Mouse (Mus musculus): ENCODE data around the gene Dmxl2. TPM values are rescaled to one million over a fixed set of nuclear protein-coding genes. Genes with fewer than 3 reads are reported as not detected.

The Dmxl2 gene
- polyA plus RNA-seq (2014; fragmentation: Nextera tagmentation; extraction: Ambion mirVana): 72.6 and 104 TPM in 2 replicates

DNA sequence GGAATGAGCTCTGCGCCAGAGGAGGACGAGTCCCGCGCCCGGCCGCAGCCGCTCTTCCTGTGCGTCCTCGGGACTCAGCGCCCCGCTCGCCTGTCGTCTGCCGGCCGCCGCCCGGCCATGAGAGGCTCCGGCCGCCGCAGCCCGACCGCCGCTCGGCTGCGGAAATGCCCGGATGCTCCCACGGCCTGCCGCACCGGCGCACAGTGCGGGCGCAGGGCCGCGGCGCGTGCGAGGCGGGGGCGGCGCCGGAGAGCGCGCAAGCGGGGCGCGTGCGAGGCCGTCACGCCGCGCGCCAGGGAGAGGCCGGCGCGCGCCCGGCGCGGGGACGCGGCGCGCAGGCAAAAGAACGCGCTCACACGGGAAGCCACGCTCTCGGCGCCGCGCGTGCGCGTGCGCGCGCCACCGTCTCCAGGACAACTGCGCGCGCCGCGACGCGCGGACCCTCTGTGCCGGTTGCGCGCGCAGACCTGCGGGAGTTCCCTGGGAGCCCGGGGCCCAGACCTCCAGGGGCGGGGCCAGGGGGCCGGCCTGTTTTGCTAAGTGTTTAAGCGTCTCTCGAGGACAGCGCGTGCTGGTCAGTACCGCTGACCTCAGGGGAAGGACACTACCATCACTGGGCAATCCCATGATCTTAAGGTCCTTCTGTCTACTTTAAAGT is at the start of gene Dmxl2:
Gene Dmxl2 (minus strand): TSS at position 174 of the 658 bp plus-strand sequence.
- H3K9ac ChIP-seq (replicated peaks; ENCODE audit: low read depth, low read length): peak within 1 kb of the TSS; percentile 93
- ATAC-seq (ENCODE audit: low read depth): peak; percentile 96
- WGBS: under 1% methylated on average over 74 of the region's 99 CpGs

DNA sequence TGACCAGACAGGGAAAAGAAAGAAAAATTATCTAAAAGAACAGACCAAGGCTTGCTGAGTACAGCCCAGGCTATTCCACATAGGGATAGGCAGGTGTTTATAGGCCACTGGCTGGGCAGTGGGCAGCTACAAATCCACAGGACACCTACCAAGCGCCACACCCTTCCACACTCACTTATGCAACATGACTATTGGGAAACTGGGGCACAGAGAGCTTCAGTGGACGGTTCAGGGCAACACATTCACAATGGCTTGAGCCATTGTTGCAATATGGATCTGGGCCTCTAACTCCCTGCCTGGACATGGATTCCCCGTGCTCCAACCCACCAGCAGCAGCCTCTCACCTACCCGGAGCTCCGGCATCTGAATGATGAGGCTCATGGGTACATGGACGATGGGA is 48.0 kb upstream of the Dmxl2 start:
- Histone ChIP-seq H3K4me3 (ENCODE audit: low read depth, low read length) (no peak overlapping the region), H3K27me3 (ENCODE audit: control insufficient read depth, insufficient read depth, low read length) (no peaks in the 10 kb centered on the region), H3K9ac (replicated peaks; ENCODE audit: low read depth, low read length) (no peak overlapping the region), H3K36me3 (ENCODE audit: control insufficient read depth, insufficient read depth, low read length) (no peaks in the 10 kb centered on the region), H3K4me2 (ENCODE audit: low read depth, low read length) (no peak overlapping the region), H3K4me1 (ENCODE audit: control insufficient read depth, insufficient read depth, low read length) (no peaks in the 10 kb centered on the region), H3K9me3 (ENCODE audit: control insufficient read depth, low read length) (no peaks in the 10 kb centered on the region), H3K27ac (ENCODE audit: low read depth, low read length) (no peak overlapping the region)
- WGBS: 89% methylated on average over 6 of the region's 6 CpGs
- no peak for ATAC-seq (ENCODE audit: low read depth)

More for the DNA sequence above, at the start of gene Dmxl2:
- no peaks in the 10 kb centered on the region for H3K36me3 ChIP-seq (ENCODE audit: control insufficient read depth, insufficient read depth, low read length)
- H3K27me3 ChIP-seq (ENCODE audit: control insufficient read depth, insufficient read depth, low read length): no peaks in the 10 kb centered on the region
- H3K9me3 ChIP-seq (ENCODE audit: control insufficient read depth, low read length): no peaks in the 10 kb centered on the region
- H3K4me3 ChIP-seq (ENCODE audit: low read depth, low read length): peak within 1 kb of the TSS; percentile 81
- H3K4me2 ChIP-seq (ENCODE audit: low read depth, low read length): peak within 1 kb of the TSS; percentile 62
- H3K4me1 ChIP-seq (ENCODE audit: control insufficient read depth, insufficient read depth, low read length): peaks cover 18% of the 10 kb centered on the region
- H3K27ac ChIP-seq (ENCODE audit: low read depth, low read length): peak within 1 kb of the TSS; percentile 86

DNA sequence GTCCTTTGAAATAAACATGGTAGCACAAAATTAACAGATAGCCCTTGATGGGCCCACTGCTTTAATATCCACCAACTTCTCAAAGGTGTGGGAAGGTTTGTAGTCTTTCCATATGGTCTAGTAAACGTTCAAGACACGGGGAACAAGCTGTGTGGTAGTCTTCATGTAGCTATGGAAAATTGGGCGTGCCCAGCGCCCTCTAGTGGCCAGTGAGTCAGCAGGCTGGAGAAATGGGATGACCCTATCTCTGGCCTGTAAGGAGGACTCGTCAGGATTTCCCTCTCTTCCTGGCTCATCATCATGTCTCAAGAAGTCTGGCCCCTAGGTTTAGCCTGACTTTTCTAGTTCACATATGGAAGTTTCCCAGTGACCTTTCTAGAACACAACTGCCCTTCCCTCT is 46.1 kb upstream of the Dmxl2 start:
- H3K36me3 ChIP-seq (ENCODE audit: control insufficient read depth, insufficient read depth, low read length): no peaks in the 10 kb centered on the region
- ATAC-seq (ENCODE audit: low read depth): no peak
- no peak overlapping the region for H3K4me2 ChIP-seq (ENCODE audit: low read depth, low read length)
- H3K27ac ChIP-seq (ENCODE audit: low read depth, low read length): no peak overlapping the region
- no peak overlapping the region for H3K9ac ChIP-seq (replicated peaks; ENCODE audit: low read depth, low read length)
- H3K27me3 ChIP-seq (ENCODE audit: control insufficient read depth, insufficient read depth, low read length): no peaks in the 10 kb centered on the region
- H3K4me3 ChIP-seq (ENCODE audit: low read depth, low read length): no peak overlapping the region
- H3K4me1 ChIP-seq (ENCODE audit: control insufficient read depth, insufficient read depth, low read length): no peaks in the 10 kb centered on the region
- H3K9me3 ChIP-seq (ENCODE audit: control insufficient read depth, low read length): no peaks in the 10 kb centered on the region
- 14% methylated on average over 5 of the region's 5 CpGs for WGBS

GRCm38 (mm10) chr9:54544954-54545315 is 43.5 kb upstream of the Dmxl2 start:
- no peaks in the 10 kb centered on the region for H3K9me3 ChIP-seq (ENCODE audit: control insufficient read depth, low read length)
- H3K4me1 ChIP-seq (ENCODE audit: control insufficient read depth, insufficient read depth, low read length): no peaks in the 10 kb centered on the region
- no peak overlapping the region for H3K4me3 ChIP-seq (ENCODE audit: low read depth, low read length)
- H3K36me3 ChIP-seq (ENCODE audit: control insufficient read depth, insufficient read depth, low read length): no peaks in the 10 kb centered on the region
- H3K27ac ChIP-seq (ENCODE audit: low read depth, low read length): no peak overlapping the region
- no peak overlapping the region for H3K4me2 ChIP-seq (ENCODE audit: low read depth, low read length)
- ATAC-seq (ENCODE audit: low read depth): no peak
- WGBS: 89% methylated on average over 4 of the region's 4 CpGs
- no peak overlapping the region for H3K9ac ChIP-seq (replicated peaks; ENCODE audit: low read depth, low read length)
- H3K27me3 ChIP-seq (ENCODE audit: control insufficient read depth, insufficient read depth, low read length): no peaks in the 10 kb centered on the region

DNA sequence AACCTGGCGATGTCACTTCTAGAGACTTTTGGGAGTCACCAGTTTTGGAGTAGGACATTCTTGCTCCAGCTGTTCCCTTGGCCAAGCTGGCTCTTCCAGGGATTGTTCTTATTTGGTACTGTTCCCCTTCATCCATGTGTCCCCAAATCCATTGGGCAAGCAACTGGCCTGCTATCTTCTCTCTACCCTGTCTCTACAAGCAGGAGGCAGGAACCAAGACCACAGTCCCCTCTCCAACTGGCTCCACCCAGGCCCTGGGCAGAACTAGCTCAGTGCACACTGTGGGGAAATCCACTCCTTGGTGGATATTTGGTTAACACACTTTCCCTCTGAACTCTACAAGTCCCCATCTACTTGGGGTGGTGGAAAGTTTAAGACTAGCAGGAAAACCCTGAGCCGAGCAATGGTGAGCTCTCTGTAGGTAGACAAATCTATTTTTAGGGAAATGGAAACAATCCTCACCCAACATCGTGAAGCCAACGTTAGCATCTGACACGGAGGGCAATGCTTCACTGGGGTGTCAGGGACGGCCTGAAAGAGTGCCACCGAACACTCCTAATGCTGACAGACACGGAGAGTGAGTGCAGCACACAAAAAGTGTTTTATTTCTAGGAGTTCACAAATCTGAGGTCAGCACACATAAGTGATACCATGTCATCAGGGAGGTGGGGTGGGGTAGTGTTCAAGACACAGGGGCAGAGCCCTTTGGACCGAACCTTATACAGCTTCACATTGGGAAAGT is 43.0 kb upstream of the Dmxl2 start:
- Histone ChIP-seq H3K27me3 (ENCODE audit: control insufficient read depth, insufficient read depth, low read length) (no peaks in the 10 kb centered on the region), H3K4me1 (ENCODE audit: control insufficient read depth, insufficient read depth, low read length) (no peaks in the 10 kb centered on the region), H3K9ac (replicated peaks; ENCODE audit: low read depth, low read length) (no peak overlapping the region), H3K36me3 (ENCODE audit: control insufficient read depth, insufficient read depth, low read length) (no peaks in the 10 kb centered on the region), H3K9me3 (ENCODE audit: control insufficient read depth, low read length) (no peaks in the 10 kb centered on the region), H3K27ac (ENCODE audit: low read depth, low read length) (no peak overlapping the region), H3K4me3 (ENCODE audit: low read depth, low read length) (no peak overlapping the region), H3K4me2 (ENCODE audit: low read depth, low read length) (no peak overlapping the region)
- ATAC-seq (ENCODE audit: low read depth): no peak
- 90% methylated on average over 9 of the region's 9 CpGs for WGBS

DNA sequence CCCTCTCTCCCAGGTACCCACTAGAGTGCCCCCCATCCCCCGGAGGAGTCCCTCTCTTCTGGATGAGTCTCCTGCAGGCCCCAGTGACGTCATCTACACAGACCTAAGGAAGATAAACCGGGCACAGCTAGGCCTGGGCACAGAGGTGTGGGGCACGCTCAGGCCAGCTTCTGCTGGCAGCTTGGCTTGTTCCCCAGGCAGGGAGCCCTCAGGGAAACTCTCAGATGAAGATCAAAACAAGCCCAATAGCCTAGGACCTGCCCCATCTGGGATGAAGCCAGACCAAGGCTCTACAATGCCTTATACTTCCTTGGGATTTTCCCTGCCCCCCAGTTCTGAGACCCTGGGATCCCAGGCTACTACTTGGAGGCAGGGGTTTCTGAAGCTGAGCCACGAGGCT is 39.4 kb upstream of the Dmxl2 start:
- H3K36me3 ChIP-seq (ENCODE audit: control insufficient read depth, insufficient read depth, low read length): no peaks in the 10 kb centered on the region
- no peak for ATAC-seq (ENCODE audit: low read depth)
- H3K4me3 ChIP-seq (ENCODE audit: low read depth, low read length): no peak overlapping the region
- WGBS: 74% methylated on average over 5 of the region's 5 CpGs
- no peak overlapping the region for H3K9ac ChIP-seq (replicated peaks; ENCODE audit: low read depth, low read length)
- H3K27ac ChIP-seq (ENCODE audit: low read depth, low read length): no peak overlapping the region
- no peaks in the 10 kb centered on the region for H3K27me3 ChIP-seq (ENCODE audit: control insufficient read depth, insufficient read depth, low read length)
- no peak overlapping the region for H3K4me2 ChIP-seq (ENCODE audit: low read depth, low read length)
- peaks cover 2% of the 10 kb centered on the region; the same call in 1 of the 2 replicates for H3K4me1 ChIP-seq (ENCODE audit: control insufficient read depth, insufficient read depth, low read length)
- no peaks in the 10 kb centered on the region for H3K9me3 ChIP-seq (ENCODE audit: control insufficient read depth, low read length)

DNA sequence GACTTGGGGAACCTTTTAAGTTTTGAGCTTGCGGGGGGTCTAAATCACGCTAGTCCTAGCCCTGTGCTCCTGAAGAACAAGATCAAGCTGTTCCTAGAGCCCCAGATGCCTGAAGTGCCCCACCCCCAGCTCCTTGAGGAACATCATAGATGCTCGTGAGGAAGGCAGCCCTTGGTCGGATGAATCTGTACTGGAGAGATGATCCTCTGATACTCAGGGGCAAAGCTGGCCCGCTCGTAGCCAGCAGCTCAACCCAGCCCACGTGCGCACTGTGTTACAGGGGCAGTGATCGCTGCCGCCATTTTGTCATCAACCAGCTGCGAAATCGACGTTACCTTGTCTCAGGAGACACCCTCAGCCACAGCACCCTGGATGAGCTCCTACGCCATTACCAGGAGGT is 37.3 kb upstream of the Dmxl2 start, which contains the start of gene Sh2d7:
Gene Sh2d7 (plus strand): TSS at position 301 of the 400 bp plus-strand sequence.
- Histone ChIP-seq H3K9ac (replicated peaks; ENCODE audit: low read depth, low read length) (no peak within 1 kb of the TSS), H3K4me3 (ENCODE audit: low read depth, low read length) (no peak within 1 kb of the TSS), H3K4me2 (ENCODE audit: low read depth, low read length) (no peak within 1 kb of the TSS), H3K36me3 (ENCODE audit: control insufficient read depth, insufficient read depth, low read length) (no peaks in the 10 kb centered on the region), H3K9me3 (ENCODE audit: control insufficient read depth, low read length) (no peaks in the 10 kb centered on the region), H3K27ac (ENCODE audit: low read depth, low read length) (no peak within 1 kb of the TSS), H3K4me1 (ENCODE audit: control insufficient read depth, insufficient read depth, low read length) (peaks cover 6% of the 10 kb centered on the region), H3K27me3 (ENCODE audit: control insufficient read depth, insufficient read depth, low read length) (no peaks in the 10 kb centered on the region)
- 90% methylated on average over 14 of the region's 14 CpGs for WGBS
- ATAC-seq (ENCODE audit: low read depth): no peak

GRCm38 (mm10) chr9:54538244-54538643 is 36.8 kb upstream of the Dmxl2 start:
- Histone ChIP-seq H3K27ac (ENCODE audit: low read depth, low read length) (no peak overlapping the region), H3K27me3 (ENCODE audit: control insufficient read depth, insufficient read depth, low read length) (no peaks in the 10 kb centered on the region), H3K4me2 (ENCODE audit: low read depth, low read length) (no peak overlapping the region), H3K4me1 (ENCODE audit: control insufficient read depth, insufficient read depth, low read length) (peaks cover 6% of the 10 kb centered on the region), H3K4me3 (ENCODE audit: low read depth, low read length) (no peak overlapping the region), H3K36me3 (ENCODE audit: control insufficient read depth, insufficient read depth, low read length) (no peaks in the 10 kb centered on the region), H3K9ac (replicated peaks; ENCODE audit: low read depth, low read length) (no peak overlapping the region), H3K9me3 (ENCODE audit: control insufficient read depth, low read length) (no peaks in the 10 kb centered on the region)
- WGBS: 88% methylated on average over 3 of the region's 3 CpGs
- ATAC-seq (ENCODE audit: low read depth): no peak

DNA sequence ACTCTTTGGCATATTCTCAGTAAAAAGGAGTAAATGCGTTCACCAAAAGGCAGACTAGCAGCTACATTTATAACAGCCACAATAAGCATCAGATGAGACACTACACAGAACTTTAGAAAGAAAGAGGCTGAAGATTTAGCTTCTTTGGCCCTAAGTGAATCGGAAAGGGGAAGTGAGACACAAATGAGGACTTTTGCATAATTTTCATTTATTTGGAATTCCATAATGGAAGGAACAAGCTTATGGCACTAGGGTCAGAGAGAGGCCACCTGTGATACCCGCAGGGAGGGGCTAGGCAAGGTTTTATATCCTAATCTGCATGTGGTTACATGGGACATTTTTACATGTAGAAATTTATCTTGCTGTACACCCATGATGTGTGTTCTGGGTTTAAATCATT is 36.1 kb upstream of the Dmxl2 start:
- ATAC-seq (ENCODE audit: low read depth): no peak
- 71% methylated on average over 3 of the region's 3 CpGs for WGBS
- peaks cover 6% of the 10 kb centered on the region for H3K4me1 ChIP-seq (ENCODE audit: control insufficient read depth, insufficient read depth, low read length)
- no peak overlapping the region for H3K4me3 ChIP-seq (ENCODE audit: low read depth, low read length)
- no peak overlapping the region for H3K9ac ChIP-seq (replicated peaks; ENCODE audit: low read depth, low read length)
- no peak overlapping the region for H3K4me2 ChIP-seq (ENCODE audit: low read depth, low read length)
- H3K27me3 ChIP-seq (ENCODE audit: control insufficient read depth, insufficient read depth, low read length): no peaks in the 10 kb centered on the region
- no peaks in the 10 kb centered on the region for H3K9me3 ChIP-seq (ENCODE audit: control insufficient read depth, low read length)
- no peak overlapping the region for H3K27ac ChIP-seq (ENCODE audit: low read depth, low read length)
- no peaks in the 10 kb centered on the region for H3K36me3 ChIP-seq (ENCODE audit: control insufficient read depth, insufficient read depth, low read length)

All from neural tube, embryonic 14.5 days (tissue).